Mouse (Mus musculus) lung, embryonic 16.5 days (tissue): ENCODE measurements around the gene Disp1. TPM values are rescaled to one million over a fixed set of nuclear protein-coding genes. Genes with fewer than 3 reads are reported as not detected.

Experiments used
- ATAC-seq: fragments of 200-750 bp; cut with Nextera tagmentation; 2 replicates; pipeline ENCODE4 v1.8.0; 2017; ENCODE audit warnings: low read depth, mild to moderate bottlenecking, moderate library complexity
- H3K27ac ChIP-seq: fragments of 300-500 bp; sonication (generic); 2 replicates; pipeline ENCODE4 v1.5.1; 2014; ENCODE audit warnings: mild to moderate bottlenecking, control low read depth, low read length
- H3K27me3 ChIP-seq: fragments of 300-500 bp; sonication (generic); 2 replicates; pipeline ENCODE4 v1.6.1; 2014; ENCODE audit warnings: low read depth, low read length, mixed read lengths; ENCODE audit not compliant: control insufficient read depth, insufficient read depth
- H3K36me3 ChIP-seq: fragments of 300-500 bp; sonication (generic); 2 replicates; pipeline ENCODE4 v1.6.1; 2014; ENCODE audit warnings: low read length; ENCODE audit not compliant: control insufficient read depth, insufficient read depth
- H3K4me1 ChIP-seq: fragments of 300-500 bp; sonication (generic); replicated peaks from 2 replicates; pipeline ENCODE4 v1.6.1; 2014; ENCODE audit warnings: low read length, mixed read lengths; ENCODE audit not compliant: control insufficient read depth, insufficient read depth
- H3K4me2 ChIP-seq: fragments of 300-500 bp; sonication (generic); 2 replicates; pipeline ENCODE4 v1.6.1; 2014; ENCODE audit warnings: low read depth, low read length, control low read depth
- H3K4me3 ChIP-seq: fragments of 300-500 bp; sonication (generic); 2 replicates; pipeline ENCODE4 v1.5.1; 2014; ENCODE audit warnings: mild to moderate bottlenecking, low read length, control low read depth
- H3K9ac ChIP-seq: fragments of 300-500 bp; sonication (generic); 2 replicates; pipeline ENCODE4 v1.6.1; 2014; ENCODE audit warnings: low read length, control low read depth
- H3K9me3 ChIP-seq: fragments of 300-500 bp; sonication (generic); 2 replicates; pipeline ENCODE4 v1.6.1; 2016; ENCODE audit warnings: low read length; ENCODE audit not compliant: control insufficient read depth
- WGBS: fragments of 180-500 bp; shearing (Covaris S2); extraction: QIAGEN DNeasy Blood & Tissue Kit; methylation state at CpG from one replicate; pipeline ENCODE4 v1.1.7; 2014; 5-methylcytosine and 5-hydroxymethylcytosine counted together
- polyA plus RNA-seq: library from polyadenylated mRNA; unstranded; fragments of >200 nt; fragmentation: Nextera tagmentation; extraction: Ambion mirVana; gene quantifications from 2 replicates; pipeline ENCODE4 v1.2.1, GENCODE M21; 2015

Disp1 gene
- polyA plus RNA-seq, 1 experiment from 2014 or later, result 8.9 TPM

DNA sequence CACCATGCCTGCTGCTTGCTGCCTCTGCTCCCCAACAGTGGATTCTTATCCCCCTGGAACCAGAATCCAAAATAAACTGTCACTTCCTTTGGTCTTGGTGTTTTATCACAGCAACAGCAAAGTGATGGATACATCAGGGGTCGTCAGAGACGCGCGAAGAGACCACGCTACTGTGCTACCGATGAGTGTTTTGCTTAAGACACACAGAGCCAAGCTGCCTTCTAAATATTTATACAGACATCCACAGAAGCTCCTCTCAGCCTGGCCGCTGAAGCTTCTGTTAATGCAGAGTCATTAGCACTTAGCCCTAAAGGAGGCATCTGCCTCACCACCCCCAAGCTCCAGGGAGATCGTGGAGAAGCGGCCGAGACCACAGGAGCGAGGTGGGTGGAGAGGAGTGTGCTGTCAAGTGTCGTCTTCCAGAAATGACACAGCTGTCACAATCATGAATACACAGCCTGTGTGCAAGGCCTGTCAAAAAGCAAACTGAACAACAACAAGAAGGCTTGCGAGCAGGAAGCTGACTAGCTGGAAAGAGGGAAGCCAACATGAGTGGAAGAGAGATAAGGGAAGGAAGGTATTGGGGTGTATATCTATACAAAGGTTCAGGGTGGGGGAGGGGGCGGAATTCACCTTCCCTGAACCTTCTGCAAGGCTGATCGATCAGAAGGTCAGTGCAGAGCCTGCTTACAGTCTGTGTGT, 146.1 kb downstream of the Disp1 start:
- Histone ChIP-seq H3K9ac (no peak overlapping the region), H3K27me3 (peaks cover 18% of the 10 kb centered on the region), H3K4me2 (no peak overlapping the region), H3K9me3 (no peaks in the 10 kb centered on the region), H3K36me3 (no peaks in the 10 kb centered on the region), H3K27ac (no peak overlapping the region), H3K4me3 (no peak overlapping the region), H3K4me1 (peaks cover 20% of the 10 kb centered on the region)
- peak; percentile 79 for ATAC-seq
- WGBS, result 28% methylated on average over 15 of the region's 15 CpGs

DNA sequence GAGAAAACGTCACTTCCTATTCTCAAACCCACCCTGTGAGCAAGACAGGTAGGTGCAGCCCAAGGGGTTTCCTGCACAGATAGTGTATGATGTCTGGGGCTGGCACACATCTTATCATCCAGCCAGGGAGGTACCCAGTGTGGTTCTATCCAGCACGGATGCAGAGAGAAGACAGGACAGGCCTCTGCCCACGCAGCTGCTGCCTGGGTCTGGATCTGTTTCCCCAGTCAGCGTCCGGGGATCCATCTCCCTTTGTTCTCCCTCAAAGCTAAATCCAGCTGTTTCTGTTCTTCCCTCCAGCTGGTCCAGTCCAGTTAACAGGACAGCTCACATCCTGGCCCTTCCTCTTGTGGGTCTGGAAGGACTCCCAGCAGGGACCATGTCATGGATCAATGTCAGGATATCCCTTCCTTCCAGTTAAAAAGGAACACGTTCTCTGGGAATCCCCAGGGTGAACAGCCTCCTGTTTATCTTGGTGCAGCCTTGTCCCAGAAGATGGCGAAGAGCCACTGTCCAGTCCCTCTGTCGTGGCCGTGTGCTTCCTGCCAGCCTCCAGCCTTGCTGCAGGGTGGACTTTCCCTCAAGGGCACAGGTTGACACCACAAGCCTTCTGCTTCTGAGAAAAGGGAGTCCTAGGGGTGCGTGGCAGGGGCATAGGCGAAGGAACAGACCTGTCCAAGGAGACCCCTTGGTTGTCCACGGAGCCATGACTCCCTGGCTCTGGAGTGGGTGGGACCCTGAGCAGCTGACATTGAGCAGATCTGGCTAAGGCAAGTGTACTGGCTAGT, 148.9 kb downstream of the Disp1 start:
- Histone ChIP-seq H3K4me1 (peaks cover 17% of the 10 kb centered on the region), H3K36me3 (no peaks in the 10 kb centered on the region), H3K9ac (no peak overlapping the region), H3K4me3 (no peak overlapping the region), H3K27ac (peak overlapping the region; percentile 70), H3K27me3 (peaks cover 10% of the 10 kb centered on the region; the same call in 1 of the 2 replicates), H3K9me3 (no peaks in the 10 kb centered on the region), H3K4me2 (no peak overlapping the region)
- peak; percentile 85 for ATAC-seq
- WGBS, result 51% methylated on average over 12 of the region's 12 CpGs

DNA sequence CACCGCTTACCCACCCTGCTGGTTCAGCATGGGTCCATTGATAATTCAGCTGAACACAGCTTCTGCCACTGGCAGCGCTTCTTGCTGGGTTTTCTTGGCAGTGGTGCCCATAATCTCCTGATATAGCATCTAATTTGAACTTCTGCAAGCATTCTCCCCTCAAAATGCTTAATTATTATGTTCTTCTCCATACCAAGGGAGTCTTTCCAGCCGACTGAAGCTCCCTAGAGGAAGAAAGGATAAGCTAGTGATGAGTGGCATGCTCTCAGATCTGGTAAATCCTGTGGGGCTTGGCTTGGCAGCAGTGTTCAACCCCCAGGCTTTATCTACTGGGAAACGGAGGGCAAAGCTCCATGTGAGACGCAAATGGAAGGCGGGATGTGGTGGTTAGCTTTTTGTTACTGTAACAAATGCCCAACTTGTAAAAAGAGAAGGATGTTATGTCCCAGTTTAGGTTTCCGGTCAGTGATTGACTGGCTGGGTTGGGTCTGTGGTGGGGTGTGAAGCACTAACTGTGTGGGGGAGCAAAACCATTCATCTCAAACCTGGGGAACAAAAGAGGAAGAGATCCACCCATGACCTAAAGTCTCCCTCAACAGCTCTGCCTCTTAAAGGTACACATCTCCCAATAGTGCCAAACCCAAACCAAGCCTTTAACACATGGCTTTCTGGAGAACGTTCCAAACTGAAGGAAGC, 151.2 kb downstream of the Disp1 start:
- peaks cover 8% of the 10 kb centered on the region; the same call in 1 of the 2 replicates for H3K27me3 ChIP-seq
- ATAC-seq, result no peak

DNA sequence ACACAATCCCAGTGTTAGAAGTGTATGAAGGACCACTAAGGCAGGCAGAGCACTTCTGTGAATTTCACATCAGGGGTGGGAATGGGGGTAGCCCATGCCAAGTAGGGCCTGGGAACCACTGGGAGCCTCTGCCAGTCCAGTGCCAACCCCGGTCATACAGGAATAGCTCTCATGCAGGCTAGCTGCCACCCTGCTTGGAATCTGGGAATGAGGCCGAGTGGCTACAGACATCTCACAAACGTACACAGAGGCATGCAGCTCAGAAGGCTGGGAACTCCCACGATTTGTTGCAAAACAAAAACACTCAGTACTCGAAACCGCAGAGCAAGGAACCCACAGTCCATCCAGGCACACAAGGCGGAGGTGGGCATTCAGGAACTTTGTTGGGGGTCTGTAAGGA, 153.5 kb downstream of the Disp1 start:
- Histone ChIP-seq H3K4me2 (no peak overlapping the region), H3K27ac (no peak overlapping the region)
- 72% methylated on average over 7 of the region's 7 CpGs for WGBS

More for the DNA sequence above, 151.2 kb downstream of the Disp1 start:
- no peak overlapping the region for H3K4me3 ChIP-seq
- no peak overlapping the region for H3K9ac ChIP-seq
- H3K36me3 ChIP-seq, result no peaks in the 10 kb centered on the region
- no peak overlapping the region for H3K4me2 ChIP-seq
- peaks cover 13% of the 10 kb centered on the region for H3K4me1 ChIP-seq
- H3K9me3 ChIP-seq, result no peaks in the 10 kb centered on the region
- H3K27ac ChIP-seq, result no peak overlapping the region
- WGBS, result 81% methylated on average over 8 of the region's 8 CpGs

DNA sequence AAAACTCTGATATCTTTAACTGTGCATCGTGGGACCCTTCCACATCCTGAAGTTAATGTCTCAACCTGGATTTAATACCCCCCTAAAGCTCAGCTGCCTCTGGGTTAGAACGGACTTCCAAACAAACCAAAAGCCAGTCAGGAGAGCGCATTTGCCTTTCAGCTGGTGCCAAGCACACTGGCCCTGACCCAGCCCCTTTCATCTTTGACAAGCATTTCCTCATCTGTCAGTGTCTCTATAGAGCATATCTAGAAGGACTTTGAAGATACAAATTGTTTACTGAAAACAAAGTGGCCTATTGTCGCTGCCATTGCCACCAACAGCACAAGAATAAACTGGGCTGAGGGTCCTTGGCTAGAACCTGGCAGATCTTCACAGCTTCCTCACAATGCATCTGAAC, 154.3 kb downstream of the Disp1 start:
- Histone ChIP-seq H3K9me3 (no peaks in the 10 kb centered on the region), H3K27ac (no peak overlapping the region), H3K27me3 (peaks cover 10% of the 10 kb centered on the region), H3K9ac (no peak overlapping the region), H3K4me3 (no peak overlapping the region), H3K4me2 (no peak overlapping the region), H3K36me3 (no peaks in the 10 kb centered on the region), H3K4me1 (peaks cover 4% of the 10 kb centered on the region)
- ATAC-seq, result no peak
- WGBS, result 37% methylated on average over 4 of the region's 4 CpGs

More for the DNA sequence above, 153.5 kb downstream of the Disp1 start:
- Histone ChIP-seq H3K4me1 (peaks cover 10% of the 10 kb centered on the region), H3K36me3 (no peaks in the 10 kb centered on the region), H3K4me3 (no peak overlapping the region), H3K9me3 (no peaks in the 10 kb centered on the region), H3K27me3 (peaks cover 8% of the 10 kb centered on the region), H3K9ac (no peak overlapping the region)
- ATAC-seq, result no peak

DNA sequence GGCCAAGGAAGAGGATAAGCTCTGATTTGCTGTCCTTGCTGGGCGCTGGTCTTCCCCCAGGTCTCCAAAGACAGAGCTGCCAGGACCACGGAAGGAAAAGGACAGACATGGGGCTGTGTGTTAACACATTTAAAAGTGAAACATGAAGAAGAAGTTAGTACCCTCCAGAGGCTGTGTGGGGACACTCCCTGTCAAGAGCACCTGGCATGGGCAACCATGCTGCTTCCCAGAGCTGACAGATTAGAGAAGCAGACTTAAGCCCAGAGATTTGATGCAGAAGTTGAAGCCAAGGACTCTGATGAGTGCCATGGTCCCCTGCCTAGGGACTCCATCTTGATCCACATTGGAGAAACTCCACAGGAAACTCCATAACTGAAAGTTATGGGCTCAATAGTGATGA, 160.7 kb downstream of the Disp1 start:
- no peaks in the 10 kb centered on the region for H3K9me3 ChIP-seq
- no peak for ATAC-seq
- no peaks in the 10 kb centered on the region for H3K36me3 ChIP-seq
- peaks cover 5% of the 10 kb centered on the region for H3K4me1 ChIP-seq
- no peak overlapping the region for H3K9ac ChIP-seq
- no peak overlapping the region for H3K27ac ChIP-seq
- 75% methylated on average over 2 of the region's 2 CpGs for WGBS
- H3K27me3 ChIP-seq, result peaks cover 19% of the 10 kb centered on the region
- no peak overlapping the region for H3K4me3 ChIP-seq
- no peak overlapping the region for H3K4me2 ChIP-seq

DNA sequence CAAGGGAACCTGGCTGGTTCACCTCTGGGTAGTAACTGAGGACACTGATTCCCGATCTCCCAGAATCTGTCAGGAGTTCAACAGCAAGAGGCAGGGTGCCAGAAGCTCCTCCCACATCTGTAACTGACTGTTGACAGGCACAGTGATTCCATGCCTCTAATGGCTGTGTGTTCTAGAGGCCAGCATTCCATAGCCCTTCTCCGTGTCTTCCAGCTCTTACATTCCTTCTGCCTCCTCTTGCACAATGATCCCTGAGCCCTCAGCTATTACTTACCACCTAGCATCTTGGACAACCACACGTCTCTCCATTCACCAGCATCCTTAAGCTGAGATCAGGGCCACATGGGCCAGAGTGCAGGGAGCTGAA, 165.1 kb downstream of the Disp1 start:
- peaks cover 15% of the 10 kb centered on the region for H3K27me3 ChIP-seq
- H3K9me3 ChIP-seq, result no peaks in the 10 kb centered on the region
- no peak overlapping the region for H3K27ac ChIP-seq
- H3K9ac ChIP-seq, result no peak overlapping the region
- no peak overlapping the region for H3K4me2 ChIP-seq
- H3K4me3 ChIP-seq, result no peak overlapping the region
- peaks cover 12% of the 10 kb centered on the region for H3K4me1 ChIP-seq
- no peaks in the 10 kb centered on the region for H3K36me3 ChIP-seq
- WGBS, result 12% methylated on average over 3 of the region's 3 CpGs
- peak; percentile 82 for ATAC-seq

DNA sequence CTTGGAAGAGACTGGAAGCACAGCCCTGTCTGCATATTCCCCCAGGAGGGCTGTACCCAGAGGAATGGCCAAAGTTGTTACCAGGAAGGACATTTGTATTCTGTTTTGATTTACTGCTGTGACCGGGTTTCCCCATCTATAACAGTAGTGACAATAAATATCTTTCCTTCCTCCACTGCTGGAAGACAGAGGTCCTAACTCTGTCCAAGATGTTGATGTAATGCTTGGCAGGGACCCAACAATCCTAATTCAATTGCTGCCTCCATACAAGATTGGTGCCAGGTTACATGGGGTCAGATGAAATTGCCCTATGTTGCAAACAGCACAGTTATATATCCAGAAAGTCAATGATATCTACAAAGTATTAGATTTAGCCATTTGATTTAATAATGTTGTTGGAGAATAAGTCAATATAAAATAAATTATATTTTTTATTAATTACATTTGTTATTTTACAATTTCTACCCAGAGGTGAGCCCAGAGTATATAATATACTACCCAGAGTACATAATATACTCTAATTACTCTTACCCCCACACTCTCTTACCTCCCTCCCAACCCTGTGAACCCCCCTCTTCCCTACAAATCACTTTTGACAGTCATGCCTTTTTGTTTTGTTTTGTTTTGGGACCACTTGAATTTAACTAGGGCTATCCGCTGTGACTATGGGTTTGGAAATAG, 165.6 kb downstream of the Disp1 start:
- H3K4me3 ChIP-seq, result no peak overlapping the region
- peaks cover 15% of the 10 kb centered on the region for H3K27me3 ChIP-seq
- no peaks in the 10 kb centered on the region for H3K9me3 ChIP-seq
- H3K36me3 ChIP-seq, result no peaks in the 10 kb centered on the region
- peak; percentile 65 for ATAC-seq
- 42% methylated on average over 2 of the region's 2 CpGs for WGBS
- H3K27ac ChIP-seq, result no peak overlapping the region
- no peak overlapping the region for H3K9ac ChIP-seq
- peaks cover 12% of the 10 kb centered on the region for H3K4me1 ChIP-seq
- no peak overlapping the region for H3K4me2 ChIP-seq

DNA sequence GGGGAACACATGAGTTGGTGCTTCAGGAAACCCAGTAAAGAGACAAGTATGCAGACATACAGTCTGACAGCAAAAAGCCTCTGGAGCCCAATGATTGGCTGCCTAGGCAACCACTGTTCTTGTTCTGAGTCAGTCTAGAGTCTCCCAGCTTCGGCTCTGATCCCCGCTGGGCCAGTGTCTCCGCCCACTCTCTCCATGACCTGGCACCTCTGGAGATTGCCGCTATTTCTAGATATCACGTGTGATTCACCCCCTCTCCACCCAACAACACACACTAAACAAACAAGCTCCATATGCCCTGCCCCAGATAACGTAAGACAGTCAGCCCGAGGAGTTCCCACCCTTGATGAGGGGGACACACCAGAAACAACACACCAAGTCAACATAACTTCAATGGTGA, 168.7 kb downstream of the Disp1 start:
- no peak overlapping the region for H3K9ac ChIP-seq
- H3K36me3 ChIP-seq, result no peaks in the 10 kb centered on the region
- H3K4me3 ChIP-seq, result no peak overlapping the region
- no peak overlapping the region for H3K27ac ChIP-seq
- no peak overlapping the region for H3K4me2 ChIP-seq
- H3K4me1 ChIP-seq, result peaks cover 19% of the 10 kb centered on the region
- WGBS, result 66% methylated on average over 7 of the region's 7 CpGs
- no peaks in the 10 kb centered on the region for H3K9me3 ChIP-seq
- H3K27me3 ChIP-seq, result no peaks in the 10 kb centered on the region
- no peak for ATAC-seq
